Mouse (Mus musculus): Measurements from ENCODE around the gene Kifc1.

DNA sequence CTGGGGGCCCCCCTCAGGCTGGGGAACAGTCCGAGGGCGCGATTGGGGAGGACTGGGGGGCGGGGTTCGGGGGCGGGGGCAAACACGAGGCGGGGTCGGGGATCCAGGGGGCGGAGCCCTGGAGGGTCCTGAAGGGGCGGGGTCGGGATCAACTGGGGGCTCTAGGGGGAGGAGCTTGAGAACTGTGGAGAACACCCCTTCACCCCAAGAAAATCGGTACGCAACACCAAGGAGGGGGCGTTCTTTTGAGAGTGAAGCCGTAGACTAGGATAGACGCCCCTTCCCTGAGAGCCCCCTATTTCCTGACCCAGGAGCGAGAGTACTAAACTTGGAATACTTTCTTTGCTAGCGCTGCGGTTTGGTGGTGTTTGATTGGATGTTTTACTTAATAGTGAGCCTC is 25.8 kb upstream of the Kifc1 start:
- TF ChIP-seq CTCF (IDR thresholded peaks at IDR 0.05; ENCODE audit: borderline replicate concordance, insufficient read depth, low read depth, low read length), result no peak
- no peak for TF ChIP-seq POLR2A (IDR thresholded peaks at IDR 0.05; ENCODE audit: borderline replicate concordance, insufficient read depth, low read length)

Measured in cerebellum, adult 2 months (tissue).